Mouse (Mus musculus) kidney, adult 8-10 months (tissue): ENCODE data around the gene Exoc6.
A peak's percentile ranks its signal among the peaks of the same experiment; 100 is the strongest.
"Not testable (repeated sequence)": the region's sequence is repeated elsewhere in the genome, so short reads cannot be mapped to it uniquely, and the experiment has no call there.

Experiments
- DNase-seq, 2 experiments: peaks; one replicate each; pipeline ENCODE4 v3.0.0; 2022

The Exoc6 gene

GRCm38 (mm10) chr19:37550101-37551039 lies at the start of gene Exoc6:
Gene Exoc6, plus strand, starts transcription at chr19:37550418.
- DNase-seq, result peak; percentile 83

- DNase-seq, result no peak
These were observed 47.2 kb upstream of the Exoc6 start for GRCm38 (mm10) chr19:37502996-37503395.

GRCm38 (mm10) chr19:37506066-37506465 lies 44.2 kb upstream of the Exoc6 start:
- DNase-seq, result no peak

- DNase-seq, result no peak
These were observed 43.6 kb upstream of the Exoc6 start for GRCm38 (mm10) chr19:37506614-37507013.

GRCm38 (mm10) chr19:37509725-37510124 lies 40.5 kb upstream of the Exoc6 start:
- peak; percentile 33 to 75 for DNase-seq

GRCm38 (mm10) chr19:37514811-37515292 lies 35.4 kb upstream of the Exoc6 start:
- DNase-seq, result no peak

GRCm38 (mm10) chr19:37517419-37517818 lies 32.8 kb upstream of the Exoc6 start:
- DNase-seq, result no peak

- no peak for DNase-seq
These were observed 29.3 kb upstream of the Exoc6 start for GRCm38 (mm10) chr19:37520740-37521433.

GRCm38 (mm10) chr19:37521434-37521781 lies 28.8 kb upstream of the Exoc6 start:
- no peak for DNase-seq

- no peak for DNase-seq
These were observed 26.7 kb upstream of the Exoc6 start for GRCm38 (mm10) chr19:37523280-37524062.

- no peak for DNase-seq
These were observed 24.3 kb upstream of the Exoc6 start for GRCm38 (mm10) chr19:37525925-37526324.

GRCm38 (mm10) chr19:37526768-37527167 lies 23.4 kb upstream of the Exoc6 start:
- no peak for DNase-seq

- DNase-seq, result not testable (repeated sequence)
These were observed 22.5 kb upstream of the Exoc6 start for GRCm38 (mm10) chr19:37527736-37528135.

- no peak for DNase-seq
These were observed 21.6 kb upstream of the Exoc6 start for GRCm38 (mm10) chr19:37528581-37528980.

- DNase-seq, result no peak
These were observed 20.9 kb upstream of the Exoc6 start for GRCm38 (mm10) chr19:37529296-37529695.

GRCm38 (mm10) chr19:37529975-37530515 lies 20.2 kb upstream of the Exoc6 start:
- DNase-seq, result peak in 1 of 2 experiments; percentile 30

- no peak for DNase-seq
These were observed 19.6 kb upstream of the Exoc6 start for GRCm38 (mm10) chr19:37530601-37531000.

GRCm38 (mm10) chr19:37531200-37531845 lies 18.9 kb upstream of the Exoc6 start:
- DNase-seq, result peak in 1 of 2 experiments; percentile 36

GRCm38 (mm10) chr19:37533196-37533595 lies 17.0 kb upstream of the Exoc6 start:
- no peak for DNase-seq

- no peak for DNase-seq
These were observed 15.4 kb upstream of the Exoc6 start for GRCm38 (mm10) chr19:37534737-37535365.

GRCm38 (mm10) chr19:37536426-37536825 lies 13.8 kb upstream of the Exoc6 start:
- DNase-seq, result no peak

GRCm38 (mm10) chr19:37537717-37538116 lies 12.5 kb upstream of the Exoc6 start:
- DNase-seq, result no peak
